Mouse (Mus musculus) CH12.LX (cell line): Measurements from ENCODE around the gene E130114P18Rik.

Experiments used
- BHLHE40 ChIP-seq: IDR thresholded peaks from 2 replicates; pipeline ENCODE4 v1.6.1; 2011; ENCODE audit warnings: mild to moderate bottlenecking, low read depth, low read length, improper control_type of control experiment
- MAX ChIP-seq: IDR thresholded peaks from 2 replicates; pipeline ENCODE4 v1.6.1; 2011; ENCODE audit warnings: low read length, improper control_type of control experiment

GRCm38 (mm10) chr4:97648436-97648707, 129.5 kb downstream of the E130114P18Rik start:
- TF ChIP-seq BHLHE40 = no peak
- no peak for TF ChIP-seq MAX
